Mouse (Mus musculus) 3T3-L1 (cell line): Measurements from ENCODE around the gene Gm45713.
"Not testable (repeated sequence)": the region's sequence is repeated elsewhere in the genome, so short reads cannot be mapped to it uniquely, and the experiment has no call there.

Source experiments
- DNase-seq: peaks from one replicate; pipeline ENCODE4 v3.0.0-alpha.2; 2015; ENCODE audit warnings: low read depth, low spot score

The Gm45713 gene

DNA sequence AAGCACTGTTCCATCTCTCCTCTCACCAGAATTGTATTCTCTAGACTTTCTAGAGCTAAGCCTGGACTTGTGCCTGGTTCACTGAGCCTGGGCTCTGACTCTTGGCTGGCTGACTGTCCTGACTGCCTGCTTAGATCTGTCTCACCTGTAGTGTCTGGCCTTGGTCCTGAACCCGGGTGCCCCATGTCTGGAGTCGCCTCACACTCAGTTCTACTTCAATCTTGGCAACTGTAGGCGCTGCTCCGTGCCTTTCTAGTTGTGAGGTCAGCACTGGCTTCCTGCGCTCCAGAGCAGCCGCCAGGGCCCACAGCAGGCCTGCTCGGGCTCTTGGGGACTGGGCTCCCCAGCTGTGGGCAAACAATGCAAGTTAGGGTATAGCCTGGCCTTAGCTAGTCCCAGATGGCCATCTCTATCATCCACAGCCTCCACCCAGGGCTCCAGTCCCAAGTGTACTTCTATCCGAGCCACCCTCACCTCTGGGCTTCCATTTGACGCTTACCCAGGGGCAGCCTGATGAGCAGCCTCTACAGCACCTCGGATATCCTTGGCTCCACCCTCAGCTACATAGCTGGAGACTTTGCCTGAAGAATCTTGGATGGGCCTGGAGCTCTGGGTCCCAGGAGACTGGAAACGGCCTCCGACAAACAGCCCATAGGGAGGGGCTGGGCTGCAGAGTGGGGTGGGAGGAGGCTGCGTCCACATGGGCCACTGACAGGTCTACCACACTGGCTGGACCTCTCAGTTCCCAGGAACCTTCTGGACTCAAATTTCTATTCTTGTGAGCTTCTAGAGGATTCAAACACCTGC is 8.5 kb upstream of the Gm45713 start:
- DNase-seq: no peak

DNA sequence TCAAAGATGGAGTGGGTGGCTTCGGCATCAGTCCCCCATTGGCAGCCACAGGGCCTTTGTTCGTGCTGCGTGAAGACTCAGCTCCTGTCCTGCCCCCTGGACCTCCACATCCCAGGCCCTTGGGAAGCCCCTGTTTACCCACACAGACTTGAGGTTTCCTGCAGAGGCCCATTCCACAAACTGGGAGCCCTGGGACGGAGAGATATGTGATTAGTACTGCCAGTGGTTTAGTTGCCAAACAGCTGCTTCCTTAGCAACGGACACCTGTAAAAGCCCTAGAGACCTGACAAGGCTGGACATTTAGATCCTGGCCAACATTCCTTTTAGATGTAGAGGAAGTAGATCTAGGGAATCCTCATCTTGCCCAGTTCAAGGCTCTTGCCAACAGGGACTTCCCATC is 5.9 kb upstream of the Gm45713 start:
- no peak for DNase-seq

DNA sequence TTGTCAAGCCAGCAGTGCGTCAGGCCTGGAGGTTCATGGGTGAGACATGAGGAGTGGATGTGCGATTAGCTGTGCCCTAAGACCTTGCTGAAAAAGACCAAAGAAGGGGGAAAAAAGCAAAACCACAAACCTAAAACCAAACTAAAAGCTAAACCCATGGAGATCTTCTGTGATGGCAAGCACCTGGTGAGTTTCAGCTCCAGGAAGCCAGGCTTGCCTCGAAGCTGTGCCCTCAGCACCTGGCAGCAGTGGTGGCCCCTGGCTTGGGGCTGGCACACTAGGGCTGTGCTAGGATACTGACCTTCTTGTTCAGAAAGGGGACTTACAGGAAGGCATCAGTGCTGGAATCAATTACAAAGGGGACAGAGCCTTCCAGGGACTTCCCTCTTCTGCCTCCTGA is 5.3 kb upstream of the Gm45713 start:
- DNase-seq: no peak

DNA sequence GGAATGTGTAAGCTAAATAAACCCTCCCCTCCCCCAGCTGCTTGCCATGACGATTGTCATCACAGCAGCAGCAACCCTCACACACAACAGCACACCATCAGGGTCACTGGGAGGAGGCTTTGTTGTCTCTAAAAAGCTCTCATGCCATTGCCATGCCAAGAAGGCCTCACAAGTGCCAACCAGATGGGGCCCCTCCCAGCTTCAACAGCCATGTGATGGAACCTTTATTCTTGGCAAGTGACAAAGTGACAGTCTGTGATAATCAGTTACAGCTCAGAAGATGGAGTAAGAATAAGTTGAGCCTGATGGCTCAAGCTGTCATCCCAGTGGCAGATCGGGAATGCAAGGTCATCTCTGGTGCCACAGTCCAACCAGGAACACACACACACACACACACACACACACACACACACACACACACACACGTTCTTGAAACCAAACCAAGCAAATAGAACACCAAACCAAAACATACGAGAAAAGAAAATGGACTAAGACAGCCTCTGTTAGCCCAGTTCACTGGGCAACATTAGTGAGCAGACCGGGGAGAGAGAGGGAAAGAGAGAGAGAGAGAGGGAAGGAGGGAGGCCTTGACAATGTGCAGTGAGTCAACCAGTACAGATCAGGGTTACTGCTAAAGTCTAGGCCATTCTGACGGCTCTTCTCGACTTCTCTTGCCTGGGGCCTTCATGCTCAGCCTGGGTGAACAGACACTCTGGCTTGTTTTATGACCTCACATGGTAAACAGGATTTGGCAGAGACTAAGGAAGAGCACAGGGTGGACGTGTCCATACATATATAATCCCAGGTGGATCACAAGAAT is 4.1 kb upstream of the Gm45713 start:
- DNase-seq: no peak

DNA sequence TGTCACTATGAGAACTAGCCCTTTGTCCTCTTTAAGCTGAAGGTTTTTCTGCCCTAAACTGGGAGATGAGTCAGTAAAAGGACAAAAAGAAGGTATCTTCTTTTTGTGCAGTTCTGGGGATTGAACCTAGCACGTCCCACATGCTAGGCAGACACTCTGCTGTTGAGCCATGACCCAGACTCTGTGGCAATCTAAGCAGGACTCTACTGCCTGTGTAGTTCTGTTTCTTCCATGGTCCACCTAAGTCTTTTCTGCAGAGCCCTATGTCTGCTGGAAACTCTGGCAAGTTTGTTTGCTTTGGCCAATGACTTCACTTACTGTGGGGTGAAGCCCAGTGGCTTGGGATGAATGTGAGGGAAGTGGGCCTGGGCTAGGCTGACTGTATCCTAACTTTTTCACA is 2.4 kb upstream of the Gm45713 start:
- DNase-seq: no peak

DNA sequence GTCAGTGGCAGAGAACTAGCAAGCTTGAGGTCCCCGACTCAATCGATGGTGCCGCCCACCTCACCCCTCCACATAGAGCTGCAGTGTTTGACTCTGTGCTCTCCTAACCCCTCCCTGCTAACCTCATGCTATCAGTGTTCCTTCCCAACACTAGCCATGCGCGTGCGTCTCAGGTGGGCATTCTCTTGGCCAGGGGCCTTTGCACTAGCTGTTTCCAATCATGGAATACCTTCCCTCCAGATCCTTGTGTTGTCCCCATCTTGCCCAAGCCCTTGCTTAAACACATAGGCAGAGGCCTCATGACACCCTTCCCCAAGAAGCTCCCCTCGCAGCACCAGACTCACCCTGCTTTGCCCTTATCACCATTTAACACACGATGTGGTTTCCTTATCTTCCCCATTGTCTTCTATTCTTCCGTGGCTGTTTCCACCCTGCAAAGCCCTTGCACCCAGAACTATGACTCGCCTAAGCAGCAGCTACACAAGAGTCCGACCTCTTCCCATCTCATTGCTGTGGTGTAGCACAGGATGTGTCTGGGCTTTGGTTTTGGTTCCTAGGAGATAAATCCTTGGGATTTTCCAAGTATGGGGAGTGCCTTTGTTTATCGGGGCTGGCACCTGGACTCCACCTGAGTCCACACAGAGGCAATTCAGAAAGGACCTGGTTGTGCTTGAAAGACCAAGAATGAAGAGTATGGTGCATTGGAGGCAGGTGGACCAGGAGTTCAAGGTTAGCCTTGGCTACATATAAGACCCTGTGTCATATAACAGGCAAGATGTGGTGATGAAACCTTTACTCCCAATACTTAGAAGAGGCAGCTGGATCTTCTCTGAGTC is 1.4 kb upstream of the Gm45713 start:
- no peak for DNase-seq

DNA sequence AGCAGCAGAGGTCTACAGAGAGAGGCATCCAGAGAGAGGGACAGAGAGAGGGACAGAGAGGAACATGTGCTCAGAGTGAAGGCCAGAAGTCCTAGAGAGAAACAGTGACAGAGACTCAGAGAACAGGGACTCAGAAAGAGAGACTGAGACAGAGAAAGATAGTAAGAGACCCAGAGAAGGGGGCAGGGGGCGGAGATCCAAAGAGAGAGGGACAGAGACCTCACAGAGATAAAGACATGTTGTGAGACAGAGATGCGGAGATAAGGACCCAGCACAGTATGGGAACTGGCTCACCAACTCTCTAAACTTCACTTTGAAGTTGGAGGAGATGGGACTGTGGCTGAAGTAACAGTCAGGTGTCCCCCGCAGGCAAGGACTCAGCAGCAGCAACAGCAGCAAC is 661 bp downstream of the Gm45713 start:
- no peak for DNase-seq

DNA sequence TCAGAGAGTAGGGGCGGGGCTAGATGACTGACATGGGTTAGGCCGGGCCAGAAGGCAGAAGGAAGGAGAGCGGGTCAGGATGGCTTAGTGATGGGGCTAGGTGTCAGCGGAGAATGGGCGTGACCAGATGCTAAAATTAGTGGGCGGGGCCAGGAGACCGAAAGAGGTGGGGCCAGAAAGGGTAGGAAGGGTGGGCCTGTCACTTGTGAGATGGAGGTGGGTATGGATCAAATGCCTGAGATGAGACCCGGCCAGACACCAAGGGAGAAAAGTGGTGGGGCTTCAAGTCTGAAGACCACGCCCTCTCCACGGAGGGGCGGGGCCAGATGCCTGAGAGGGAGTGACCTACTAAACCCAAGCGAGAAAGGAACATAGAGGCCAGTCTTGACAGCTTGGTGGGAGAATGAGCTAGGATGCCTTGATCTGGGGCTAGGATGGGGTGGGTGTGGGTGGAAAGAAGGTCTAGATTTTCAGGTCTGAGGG is 1.4 kb downstream of the Gm45713 start:
- DNase-seq: peak; percentile 27

DNA sequence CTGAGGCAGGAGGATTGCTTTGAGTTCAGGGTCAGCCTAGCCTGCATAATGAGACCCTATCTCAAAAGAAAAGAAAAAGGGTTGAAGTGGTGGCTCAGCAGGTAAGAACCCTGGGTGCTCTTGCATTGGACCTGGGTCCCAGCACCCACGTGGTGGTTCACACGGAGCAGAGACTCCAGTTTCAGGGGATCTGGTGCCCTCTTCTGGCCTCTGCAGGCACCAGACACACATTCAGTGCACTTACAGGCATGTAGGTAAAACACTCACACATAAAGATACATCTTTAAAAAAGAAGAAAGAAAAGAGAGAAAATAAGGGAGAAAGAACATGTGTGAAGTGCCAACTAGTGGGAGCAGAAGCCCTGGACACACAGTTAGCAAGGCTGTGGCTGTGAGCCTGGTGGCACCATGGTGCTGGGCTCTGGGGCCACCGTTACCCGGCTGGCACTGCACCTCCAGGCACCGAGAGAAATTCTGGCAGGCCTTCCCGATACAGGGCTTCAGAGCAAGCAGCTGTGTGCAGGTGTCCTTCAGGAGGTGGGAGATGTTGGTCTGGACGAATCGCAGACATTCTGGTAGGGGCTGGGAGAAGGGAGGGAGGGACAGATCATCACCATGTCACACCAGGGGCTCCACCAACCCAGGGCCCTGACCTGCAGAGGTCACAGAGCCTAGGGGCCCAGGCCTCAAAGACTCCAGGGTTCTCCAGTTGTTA is 2.4 kb downstream of the Gm45713 start:
- DNase-seq: no peak

DNA sequence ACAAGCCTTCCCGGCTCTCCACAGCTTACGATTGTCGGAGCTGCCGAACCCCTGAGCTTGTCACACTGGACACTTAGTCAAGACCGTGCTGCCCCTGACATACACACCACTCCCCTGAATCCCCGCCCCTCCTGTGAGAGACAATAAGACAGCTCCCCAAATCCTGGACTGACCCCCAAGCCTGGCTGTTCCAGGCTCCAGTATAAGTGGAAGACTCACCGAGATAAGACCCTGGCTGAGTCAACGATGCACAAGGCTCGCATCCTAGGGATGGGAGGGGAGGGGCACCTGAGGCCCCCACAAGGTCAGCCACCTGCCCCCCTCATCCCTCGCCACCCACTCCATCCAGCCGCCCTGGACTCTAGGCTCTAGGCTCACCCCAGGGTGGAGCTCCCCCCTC is 4.2 kb downstream of the Gm45713 start:
- DNase-seq: no peak

DNA sequence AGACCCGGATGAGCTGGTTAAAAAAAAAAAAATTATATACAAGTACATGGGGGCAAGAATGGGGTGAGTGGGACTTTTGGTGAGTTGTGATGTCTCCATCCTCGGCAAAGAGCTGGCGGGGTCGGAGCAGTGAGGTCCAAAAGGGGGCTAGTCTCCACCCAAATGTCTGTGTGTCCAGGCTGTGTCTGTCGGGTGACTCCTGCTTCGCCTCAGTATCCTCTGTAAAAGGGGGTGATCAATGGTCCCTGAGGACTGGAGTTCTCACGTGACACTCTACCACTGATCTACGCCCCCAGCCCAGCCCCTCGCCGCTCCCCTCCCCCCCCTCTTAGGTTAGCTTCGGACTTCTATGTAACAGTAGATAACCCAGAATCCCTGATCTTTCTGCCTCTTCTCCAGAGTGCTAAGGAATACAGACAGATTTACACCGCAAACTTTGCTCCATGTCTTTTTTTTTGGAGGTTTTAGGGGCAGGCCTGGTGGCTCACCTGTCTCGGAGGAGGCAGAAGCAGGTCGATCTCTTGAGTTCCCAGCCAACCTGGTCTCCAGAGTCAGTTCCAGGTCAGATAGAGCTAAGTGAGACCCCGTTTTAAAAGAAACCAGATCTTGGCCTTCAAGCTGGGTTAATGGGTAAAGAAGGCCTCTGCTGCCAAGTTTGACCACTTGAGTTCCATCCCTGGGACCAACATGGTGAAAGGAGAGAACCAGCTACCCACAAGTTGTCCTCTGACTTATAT is 6.1 kb downstream of the Gm45713 start:
- no peak for DNase-seq

DNA sequence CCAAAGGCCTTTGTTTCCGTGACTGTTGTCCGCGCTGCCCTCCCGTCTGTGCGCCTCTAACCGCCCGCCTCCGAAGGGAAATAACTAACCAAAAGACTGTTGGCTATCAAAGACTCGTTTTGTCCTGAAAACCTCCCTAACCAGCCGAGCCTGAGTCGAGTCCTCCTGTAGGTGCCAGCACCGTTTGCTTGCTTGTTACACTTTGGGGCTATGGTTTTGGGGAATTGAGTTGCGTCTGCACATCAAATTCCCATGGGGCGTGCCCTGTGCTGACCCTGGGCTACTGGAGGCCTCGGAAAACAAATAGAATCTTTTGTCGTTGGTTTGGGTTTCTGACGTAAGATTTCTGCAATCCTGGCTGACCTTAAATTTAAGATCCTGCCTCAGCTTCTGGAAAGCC is 6.7 kb downstream of the Gm45713 start:
- DNase-seq: peak; percentile 73

DNA sequence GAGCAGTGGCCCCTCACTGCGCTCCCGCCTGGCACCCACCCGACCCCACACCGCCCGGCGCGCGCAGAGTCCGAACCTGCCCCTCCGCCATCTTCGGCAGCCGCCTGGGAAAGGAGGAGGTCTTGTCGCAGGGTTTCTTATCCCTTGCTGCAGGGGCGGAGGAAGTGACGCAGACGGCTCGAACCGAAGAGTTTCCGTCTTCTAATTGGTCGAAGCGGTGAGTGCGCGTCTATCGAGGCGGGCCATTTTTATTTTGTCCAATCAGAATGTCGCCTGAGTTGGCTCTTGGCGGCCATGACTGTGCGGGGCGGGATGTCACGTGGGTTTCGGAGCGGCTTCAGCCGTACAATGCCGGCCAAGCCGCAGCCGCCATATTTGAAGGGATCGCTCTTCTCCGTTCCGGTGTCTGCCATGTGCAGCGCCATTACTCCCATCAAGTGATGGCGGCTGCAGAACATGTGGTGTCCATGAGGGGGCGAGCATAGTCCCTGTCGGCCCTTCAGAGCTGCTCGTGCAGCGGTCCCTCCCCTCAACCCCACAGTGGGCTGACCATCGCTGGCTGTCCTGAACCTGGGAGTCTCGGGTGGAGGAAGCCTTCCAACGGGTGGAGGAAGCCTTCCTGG is 7.3 kb downstream of the Gm45713 start, which contains the start of gene Rpl13a:
Rpl13a (minus strand) TSS at position 138 of the 623 bp plus-strand sequence.
- DNase-seq: peak; percentile 98

DNA sequence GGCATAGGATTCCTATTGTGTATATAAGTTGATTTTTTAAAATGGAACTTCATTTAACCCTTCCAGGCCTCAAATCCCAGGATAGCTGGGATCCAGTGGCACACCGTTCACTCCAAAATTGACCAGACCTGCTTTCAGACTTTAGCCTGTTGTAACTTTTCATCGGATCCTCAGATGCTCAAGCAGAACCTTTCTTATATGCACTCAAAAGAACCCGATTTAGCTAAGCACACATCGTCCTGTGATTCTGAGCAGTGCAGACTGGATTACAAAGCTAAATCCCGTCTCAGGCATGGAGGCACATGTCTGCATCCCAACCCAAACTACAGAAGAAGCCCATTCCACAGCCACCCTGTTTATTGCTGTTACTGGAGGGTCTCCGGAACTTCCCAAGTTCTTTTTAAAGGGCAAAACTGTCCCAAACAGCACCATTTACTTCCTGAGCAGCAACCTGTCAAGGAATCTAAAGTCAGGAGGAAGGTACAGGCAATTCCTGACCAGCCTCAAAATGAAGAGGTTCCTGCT is 8.3 kb downstream of the Gm45713 start:
- DNase-seq: peak; percentile 22

DNA sequence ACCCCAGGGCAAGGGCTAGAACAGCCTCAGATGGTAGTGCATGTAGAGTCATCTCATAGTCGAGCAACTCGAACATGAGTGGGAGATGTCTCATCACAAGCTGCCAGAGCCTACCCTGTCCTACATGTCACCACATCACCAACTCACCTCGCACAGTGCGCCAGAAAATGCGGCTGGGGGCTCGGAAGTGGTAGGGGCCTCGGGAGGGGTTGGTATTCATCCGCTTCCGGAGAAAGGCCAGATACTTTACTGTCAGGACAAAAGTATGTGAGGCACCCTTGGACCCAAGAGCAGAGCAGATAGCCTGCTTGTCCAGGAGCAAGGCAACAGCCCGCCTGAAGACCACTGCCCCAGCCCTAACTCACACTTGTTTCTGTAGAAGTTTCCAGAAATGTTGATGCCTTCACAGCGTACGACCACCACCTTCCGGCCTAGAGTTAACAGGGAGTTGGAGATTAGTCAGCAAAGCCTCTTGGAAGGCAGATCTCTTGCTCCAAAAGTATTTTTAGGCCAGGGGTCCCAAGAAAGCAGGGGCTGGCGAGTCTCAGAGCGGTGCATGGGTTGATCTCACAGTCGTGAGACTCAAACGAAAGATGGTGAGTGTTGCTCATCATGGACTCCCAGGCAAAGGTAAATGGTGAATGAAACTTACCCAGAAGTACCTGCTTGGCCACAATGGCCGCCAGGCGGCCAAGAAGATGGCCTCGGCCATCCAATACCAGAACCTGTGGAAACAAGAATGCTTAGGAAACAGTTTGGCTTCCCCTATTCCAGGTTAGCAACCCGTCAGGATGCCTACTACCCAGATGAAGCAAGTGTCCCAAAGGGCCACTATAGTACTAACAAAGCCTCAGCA is 9.0 kb downstream of the Gm45713 start:
- peak; percentile 42 for DNase-seq

DNA sequence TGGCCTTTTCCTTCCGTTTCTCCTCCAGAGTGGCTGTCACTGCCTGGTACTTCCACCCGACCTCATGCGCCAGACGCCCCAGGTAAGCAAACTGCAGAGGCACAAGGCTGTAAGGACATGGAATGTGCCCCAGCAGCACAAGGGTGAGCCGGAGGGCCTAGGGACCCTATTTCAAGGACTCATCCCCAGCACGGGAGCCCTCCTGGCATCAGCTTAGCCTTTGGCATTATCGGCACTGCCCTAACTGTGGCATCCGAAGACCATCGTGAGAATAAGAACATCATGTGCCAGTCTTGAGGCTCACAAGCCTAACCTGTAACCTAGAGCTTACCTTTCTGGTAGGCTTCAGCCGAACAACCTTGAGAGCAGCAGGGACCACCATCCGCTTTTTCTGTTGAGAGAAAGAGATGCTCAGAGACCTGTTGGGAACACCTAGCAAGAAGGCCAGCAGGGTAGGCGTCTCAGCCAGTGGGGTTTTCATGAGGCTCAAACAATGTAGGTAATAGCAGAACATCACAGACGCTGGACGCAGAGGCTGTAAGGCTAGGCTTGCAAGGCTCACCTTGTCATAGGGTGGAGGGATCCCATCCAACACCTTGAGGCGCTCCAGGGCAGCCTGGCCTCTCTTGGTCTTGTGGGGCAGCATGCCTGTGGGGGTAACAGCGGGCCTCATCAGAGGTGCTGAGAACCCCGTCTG is 9.7 kb downstream of the Gm45713 start:
- DNase-seq: no peak

DNA sequence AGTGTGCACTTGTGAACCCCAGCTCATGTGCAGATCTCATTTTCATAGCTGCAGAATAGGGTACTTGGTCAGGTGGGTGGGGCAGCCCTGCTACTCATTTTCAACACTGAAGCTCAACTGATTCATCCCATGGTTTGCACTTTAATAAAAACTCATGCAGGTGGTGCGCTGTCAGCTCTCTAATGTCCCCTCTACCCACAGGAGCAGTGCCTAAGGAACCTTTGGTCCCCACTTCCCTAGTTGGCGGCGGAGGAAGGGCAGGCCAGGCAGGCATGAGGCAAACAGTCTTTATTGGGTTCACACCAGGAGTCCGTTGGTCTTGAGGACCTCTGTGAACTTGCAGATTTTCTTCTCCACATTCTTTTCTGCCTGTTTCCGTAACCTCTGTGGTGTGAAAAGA is 10.4 kb downstream of the Gm45713 start:
- DNase-seq: not testable (repeated sequence)

DNA sequence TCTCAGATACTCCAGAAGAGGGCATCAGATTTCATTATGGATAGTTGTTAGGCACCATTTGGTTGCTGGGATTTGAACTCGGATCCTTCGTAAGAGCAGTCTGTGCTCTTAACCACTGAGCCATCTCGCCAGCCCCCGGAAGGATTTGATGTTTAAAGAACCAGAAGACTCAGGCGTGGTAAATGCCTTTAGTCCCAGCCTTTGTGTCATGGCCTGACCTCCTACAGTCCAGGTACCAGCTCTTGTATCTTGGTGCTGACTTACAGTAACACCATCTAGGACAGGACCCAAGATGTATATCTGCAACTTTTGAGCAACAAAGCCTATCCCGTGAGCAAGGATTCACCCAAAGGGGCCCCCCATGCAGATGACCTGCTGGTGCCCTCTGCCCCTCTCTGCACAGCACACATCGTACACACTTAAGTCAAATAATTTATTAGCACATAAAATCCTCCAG is 10.9 kb downstream of the Gm45713 start:
- DNase-seq: peak; percentile 76
